Mouse (Mus musculus) CH12.LX (cell line): ENCODE results near the gene Ccdc151. TPM values are rescaled to one million over a fixed set of nuclear protein-coding genes. Genes with fewer than 3 reads are reported as not detected.

Experiments used
- DNase-seq: peaks from one replicate; pipeline ENCODE4 v3.0.0-alpha.2; 2013; ENCODE audit errors: extremely low read depth
- H3K27ac ChIP-seq: 2 replicates; pipeline ENCODE4 v1.5.1; 2012; ENCODE audit warnings: low read depth, mild to moderate bottlenecking, control low read depth, moderate library complexity; ENCODE audit not compliant: insufficient read depth
- H3K27me3 ChIP-seq: replicated peaks from 2 replicates; pipeline ENCODE3; 2012; ENCODE audit warnings: inconsistent platforms
- H3K36me3 ChIP-seq, 2 experiments: replicated peaks in 1 of 2; 2 replicates each; pipeline versions ENCODE3 to v1.6.1; 2012; ENCODE audit warnings: inconsistent platforms in 1 of 2, low read length in 1 of 2, mild to moderate bottlenecking in 1 of 2, mixed read lengths in 1 of 2, moderate library complexity in 1 of 2; ENCODE audit not compliant: control insufficient read depth in 1 of 2, insufficient read depth in 1 of 2
- H3K4me1 ChIP-seq, 2 experiments: 2 replicates each; pipeline ENCODE4 v1.6.1; 2012; ENCODE audit warnings: inconsistent platforms in 1 of 2, moderate library complexity in 1 of 2; ENCODE audit not compliant: insufficient read depth in 2 of 2, control insufficient read depth in 1 of 2
- H3K4me2 ChIP-seq: 2 replicates; pipeline ENCODE4 v1.6.1; 2012; ENCODE audit warnings: low read depth, mild to moderate bottlenecking, control low read depth; ENCODE audit not compliant: poor library complexity, insufficient read depth, severe bottlenecking
- H3K4me3 ChIP-seq, 3 experiments: fragments of 150-350 bp in 1 of 3; sonication (generic) in 1 of 3; replicated peaks in 1 of 3; 2 replicates each; pipeline versions ENCODE3 to v1.5.1; 2011 to 2012; ENCODE audit warnings: low read depth in 2 of 3, low read length in 2 of 3, mild to moderate bottlenecking in 2 of 3, moderate library complexity in 2 of 3, control low read depth in 1 of 3, improper control_type of control experiment in 1 of 3, inconsistent platforms in 1 of 3, mixed read lengths in 1 of 3; ENCODE audit not compliant: poor library complexity in 1 of 3
- H3K79me2 ChIP-seq: replicated peaks from 2 replicates; pipeline ENCODE4 v1.6.1; 2012; ENCODE audit warnings: mild to moderate bottlenecking, moderate library complexity; ENCODE audit not compliant: control insufficient read depth, poor library complexity, insufficient read depth, severe bottlenecking; ENCODE audit errors: extremely low read depth
- H3K9ac ChIP-seq: 2 replicates; pipeline ENCODE4 v1.6.1; 2012; ENCODE audit warnings: low read depth, mild to moderate bottlenecking, control low read depth, moderate library complexity; ENCODE audit not compliant: insufficient read depth
- H3K9me3 ChIP-seq: replicated peaks from 2 replicates; pipeline ENCODE3; 2012; ENCODE audit warnings: low read length, inconsistent platforms, mixed read lengths
- CHD1 ChIP-seq: IDR thresholded peaks from 2 replicates; pipeline ENCODE4 v1.6.1; 2012; ENCODE audit warnings: low read depth, low read length, improper control_type of control experiment, inconsistent platforms
- CHD2 ChIP-seq: IDR thresholded peaks from 2 replicates; pipeline ENCODE4 v1.6.1; 2011; ENCODE audit warnings: low read length, improper control_type of control experiment
- CTCF ChIP-seq, 2 experiments: IDR thresholded peaks in 1 of 2; conservative IDR thresholded peaks in 1 of 2; 2 replicates each; pipeline ENCODE4 v1.5.1; 2011 to 2012; ENCODE audit warnings: low read depth in 2 of 2, low read length in 2 of 2, improper control_type of control experiment in 1 of 2, inconsistent platforms in 1 of 2, mild to moderate bottlenecking in 1 of 2, moderate library complexity in 1 of 2
- E2F4 ChIP-seq: IDR thresholded peaks from 2 replicates; pipeline ENCODE4 v1.6.1; 2011; ENCODE audit warnings: low read depth, low read length, improper control_type of control experiment; ENCODE audit not compliant: insufficient replicate concordance
- EP300 ChIP-seq: IDR thresholded peaks from 2 replicates; pipeline ENCODE4 v1.6.1; 2011; ENCODE audit warnings: low read length, improper control_type of control experiment
- IRF4 ChIP-seq: IDR thresholded peaks from 2 replicates; pipeline ENCODE4 v1.6.1; 2014; ENCODE audit warnings: low read depth, mild to moderate bottlenecking, inconsistent platforms, low read length, improper control_type of control experiment
- JUN ChIP-seq: IDR thresholded peaks from 2 replicates; pipeline ENCODE4 v1.6.1; 2011; ENCODE audit warnings: low read depth, mild to moderate bottlenecking, low read length, improper control_type of control experiment, moderate library complexity; ENCODE audit not compliant: insufficient read depth
- MAX ChIP-seq: IDR thresholded peaks from 2 replicates; pipeline ENCODE4 v1.6.1; 2011; ENCODE audit warnings: low read length, improper control_type of control experiment
- NELFE ChIP-seq: IDR thresholded peaks from 2 replicates; pipeline ENCODE4 v1.6.1; 2011; ENCODE audit warnings: low read depth, low read length, improper control_type of control experiment
- POLR2A ChIP-seq: IDR thresholded peaks from 2 replicates; pipeline ENCODE4 v1.6.1; 2011; ENCODE audit warnings: low read depth, mild to moderate bottlenecking, improper control_type of control experiment, low read length
- RAD21 ChIP-seq: IDR thresholded peaks from 2 replicates; pipeline ENCODE4 v1.6.1; 2011; ENCODE audit warnings: low read depth, mild to moderate bottlenecking, low read length, improper control_type of control experiment, moderate library complexity
- RCOR1 ChIP-seq: conservative IDR thresholded peaks from 2 replicates; pipeline ENCODE4 v1.6.1; 2012; ENCODE audit warnings: low read depth, mild to moderate bottlenecking, inconsistent platforms, low read length, improper control_type of control experiment
- SIN3A ChIP-seq: IDR thresholded peaks from 2 replicates; pipeline ENCODE4 v1.6.1; 2012; ENCODE audit warnings: low read length, improper control_type of control experiment, inconsistent platforms
- ZKSCAN1 ChIP-seq: IDR thresholded peaks from 2 replicates; pipeline ENCODE4 v1.6.1; 2012; ENCODE audit warnings: low read depth, inconsistent platforms, low read length, improper control_type of control experiment, borderline replicate concordance
- ZMIZ1 ChIP-seq: IDR thresholded peaks from 2 replicates; pipeline ENCODE4 v1.6.1; 2012; ENCODE audit warnings: low read depth, mild to moderate bottlenecking, inconsistent platforms, low read length, improper control_type of control experiment
- ZNF384 ChIP-seq: IDR thresholded peaks from 2 replicates; pipeline ENCODE4 v1.6.1; 2012; ENCODE audit warnings: low read depth, low read length, improper control_type of control experiment, inconsistent platforms
- dilution Hi-C: fragments of 300-500 bp; cut with MboI; formaldehyde crosslinking; loops from 2 replicates; pipeline ENCODE4 v1.14.3; 2020; ENCODE audit warnings: low sequenced_read_pairs; ENCODE audit not compliant: extremely low pct_unique_long_range_greater_than_20kb, extremely low pct_ligation_motif_present
- in situ Hi-C: fragments of 300-500 bp; cut with MboI; formaldehyde crosslinking; loops from 3 replicates; pipeline ENCODE4 v1.14.3; 2019; ENCODE audit warnings: low sequenced_read_pairs, low pct_ligation_motif_present, low pct_unique_long_range_greater_than_20kb, mixed read lengths
- polyA plus RNA-seq: library from polyadenylated mRNA; unstranded; fragments of >175 nt; gene quantifications from 2 replicates; pipeline ENCODE4 v1.2.1, GENCODE M21; 2012; ENCODE audit warnings: low read depth; ENCODE audit not compliant: insufficient read length
- total RNA-seq, 2 experiments: library from RNA; depleted of rRNA; stranded (reverse); fragments of 300-350 nt in 1 of 2; fragments of >200 nt in 1 of 2; gene quantifications; 2 replicates each; pipeline ENCODE4 v1.2.3; 2012 to 2014

The Ccdc151 gene
- total and polyA plus RNA-seq, 3 experiments = 0.13 to 0.25 (median 0.16) TPM

DNA sequence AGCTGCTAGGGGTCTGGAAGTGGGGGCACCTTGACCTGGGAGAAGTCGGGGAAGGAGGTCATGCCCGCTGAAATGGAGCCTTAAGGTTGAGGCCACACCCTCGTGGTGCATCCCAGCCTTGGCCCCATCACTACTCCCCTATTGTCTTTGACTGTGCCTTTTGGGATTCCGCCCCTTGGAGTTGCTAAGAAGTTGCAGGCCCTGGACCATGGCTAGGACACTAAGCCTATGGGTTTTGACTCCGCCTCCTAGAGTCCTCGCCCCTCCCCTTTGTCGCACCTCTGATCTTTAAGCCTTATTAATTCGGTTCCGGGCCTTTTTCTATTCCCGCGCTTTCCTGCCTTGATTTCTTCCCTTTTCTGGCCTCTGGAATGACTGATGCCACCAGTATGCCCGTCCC lies 58.8 kb downstream of the Ccdc151 start:
- Histone ChIP-seq H3K9ac (no peak overlapping the region), H3K36me3 (no peaks in the 10 kb centered on the region), H3K4me1 (peaks cover 0 to 5% of the 10 kb centered on the region in 2 experiments; a peak in 1 of 4 replicates), H3K27me3 (peaks cover 59% of the 10 kb centered on the region), H3K9me3 (peaks cover 7% of the 10 kb centered on the region), H3K27ac (no peak overlapping the region), H3K4me2 (no peak overlapping the region), H3K4me3 (no peak overlapping the region), H3K79me2 (no peaks in the 10 kb centered on the region)
- dilution Hi-C loops (no loop called here), in situ Hi-C loops (no loop called here)
- no peak for TF ChIP-seq RAD21
- TF ChIP-seq RCOR1 = no peak
- TF ChIP-seq E2F4 = no peak
- no peak for DNase-seq

DNA sequence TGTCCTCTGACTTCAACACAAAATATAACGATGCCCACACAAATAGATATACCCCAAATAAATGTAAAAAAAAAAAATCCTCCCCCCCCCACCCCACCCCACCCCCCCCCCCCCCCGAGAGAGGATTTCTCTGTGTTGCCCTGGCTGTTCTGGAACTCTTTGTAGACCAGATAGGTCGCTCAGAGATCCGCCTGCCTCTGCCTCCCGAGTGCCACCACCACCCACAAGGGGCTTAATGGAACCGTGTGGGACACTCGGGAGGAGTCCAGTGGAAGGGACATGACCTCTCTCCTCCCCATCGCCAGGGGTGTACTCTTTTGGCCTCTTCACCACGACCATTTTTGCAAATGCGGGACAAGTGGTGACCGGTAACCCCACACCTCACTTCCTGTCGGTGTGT lies 59.4 kb downstream of the Ccdc151 start:
- dilution Hi-C loops = no loop called here
- in situ Hi-C loops = no loop called here
- no peak for TF ChIP-seq IRF4
- no peak for TF ChIP-seq POLR2A
- no peak for TF ChIP-seq ZMIZ1
- TF ChIP-seq ZKSCAN1 = no peak
- TF ChIP-seq EP300 = no peak
- no peak for TF ChIP-seq ZNF384
- TF ChIP-seq CHD2 = no peak
- no peak for TF ChIP-seq NELFE
- TF ChIP-seq CTCF (conservative IDR thresholded peaks at IDR 0.05 in 1 of 2, IDR thresholded peaks at IDR 0.05 in 1 of 2; ENCODE audit: low read depth in 2 of 2, low read length in 2 of 2) = no peak
- TF ChIP-seq JUN = no peak
- TF ChIP-seq CHD1 = no peak
- TF ChIP-seq MAX = no peak
- TF ChIP-seq SIN3A = no peak
- H3K4me3 ChIP-seq = no peak overlapping the region
- H3K27ac ChIP-seq = no peak overlapping the region
- no peak overlapping the region for H3K9ac ChIP-seq
- no peak overlapping the region for H3K4me2 ChIP-seq
- H3K27me3 ChIP-seq = peaks cover 58% of the 10 kb centered on the region
- H3K79me2 ChIP-seq = no peaks in the 10 kb centered on the region
- DNase-seq = no peak
- peaks cover 0 to 5% of the 10 kb centered on the region in 2 experiments; a peak in 1 of 4 replicates for H3K4me1 ChIP-seq
- H3K9me3 ChIP-seq = peaks cover 7% of the 10 kb centered on the region
- no peaks in the 10 kb centered on the region for H3K36me3 ChIP-seq

Other genes starting within 250 kb of the Ccdc151 start
Only the 20 nearest of the 22 such genes appear.
- 1.6 and 2.3 TPM in 2 replicates for gene Kank2, start 203.9 kb downstream of the Ccdc151 start, total RNA-seq (2012; rRNA removed)
- gene Kank2, start 203.9 kb downstream of the Ccdc151 start, total RNA-seq (2014; rRNA removed) = 0.09 and 0.14 TPM in 2 replicates
- gene Kank2, start 203.9 kb downstream of the Ccdc151 start, polyA plus RNA-seq = 0.60 and 0.63 TPM in 2 replicates
- not detected in 2 replicates for gene Angptl8, start 167.1 kb downstream of the Ccdc151 start, total RNA-seq (2012; rRNA removed)
- not detected in 2 replicates for gene Angptl8, start 167.1 kb downstream of the Ccdc151 start, total RNA-seq (2014; rRNA removed)
- not detected in 2 replicates for gene Angptl8, start 167.1 kb downstream of the Ccdc151 start, polyA plus RNA-seq
- gene Dock6, start 150.0 kb downstream of the Ccdc151 start, total RNA-seq (2012; rRNA removed) = 3.3 and 3.4 TPM in 2 replicates
- gene Dock6, start 150.0 kb downstream of the Ccdc151 start, total RNA-seq (2014; rRNA removed) = 0.26 and 0.79 TPM in 2 replicates
- gene Dock6, start 150.0 kb downstream of the Ccdc151 start, polyA plus RNA-seq = 3.6 TPM in 2 replicates
- gene Rab3d, start 84.4 kb downstream of the Ccdc151 start, total RNA-seq (2012; rRNA removed) = 2.0 and 3.7 TPM in 2 replicates
- 0.77 and 0.90 TPM in 2 replicates for gene Rab3d, start 84.4 kb downstream of the Ccdc151 start, total RNA-seq (2014; rRNA removed)
- gene Rab3d, start 84.4 kb downstream of the Ccdc151 start, polyA plus RNA-seq = 0.35 and 0.91 TPM in 2 replicates
- not detected in 2 replicates for gene Ccdc159, start 75.2 kb downstream of the Ccdc151 start, total RNA-seq (2012; rRNA removed)
- not detected in 2 replicates for gene Ccdc159, start 75.2 kb downstream of the Ccdc151 start, total RNA-seq (2014; rRNA removed)
- gene Ccdc159, start 75.2 kb downstream of the Ccdc151 start, polyA plus RNA-seq = not detected in 2 replicates
- gene Tmem205, start 75.1 kb downstream of the Ccdc151 start, total RNA-seq (2012; rRNA removed) = 2.4 and 2.9 TPM in 2 replicates
- gene Tmem205, start 75.1 kb downstream of the Ccdc151 start, total RNA-seq (2014; rRNA removed) = 2.4 and 2.9 TPM in 2 replicates
- gene Tmem205, start 75.1 kb downstream of the Ccdc151 start, polyA plus RNA-seq = 0.87 and 1.6 TPM in 2 replicates
- not detected in 2 replicates for gene Plppr2, start 65.6 kb downstream of the Ccdc151 start, total RNA-seq (2012; rRNA removed)
- not detected in 2 replicates for gene Plppr2, start 65.6 kb downstream of the Ccdc151 start, total RNA-seq (2014; rRNA removed)
- not detected in 2 replicates for gene Plppr2, start 65.6 kb downstream of the Ccdc151 start, polyA plus RNA-seq
- gene Swsap1, start 46.9 kb downstream of the Ccdc151 start, total RNA-seq (2012; rRNA removed) = 4.0 and 4.4 TPM in 2 replicates
- 4.1 and 4.4 TPM in 2 replicates for gene Swsap1, start 46.9 kb downstream of the Ccdc151 start, total RNA-seq (2014; rRNA removed)
- gene Swsap1, start 46.9 kb downstream of the Ccdc151 start, polyA plus RNA-seq = 2.9 and 3.1 TPM in 2 replicates
- 0.80 and 2.0 TPM in 2 replicates for gene Epor, start 39.1 kb downstream of the Ccdc151 start, total RNA-seq (2012; rRNA removed)
- not detected in 2 replicates for gene Epor, start 39.1 kb downstream of the Ccdc151 start, total RNA-seq (2014; rRNA removed)
- gene Epor, start 39.1 kb downstream of the Ccdc151 start, polyA plus RNA-seq = 0.18 and 0.20 TPM in 2 replicates
- gene Rgl3, start 13.2 kb downstream of the Ccdc151 start, total RNA-seq (2012; rRNA removed) = not detected in 2 replicates
- gene Rgl3, start 13.2 kb downstream of the Ccdc151 start, total RNA-seq (2014; rRNA removed) = not detected in 2 replicates
- gene Rgl3, start 13.2 kb downstream of the Ccdc151 start, polyA plus RNA-seq = not detected in 2 replicates
- gene Prkcsh, start 172 bp upstream of the Ccdc151 start, total RNA-seq (2012; rRNA removed) = 144 and 160 TPM in 2 replicates
- gene Prkcsh, start 172 bp upstream of the Ccdc151 start, total RNA-seq (2014; rRNA removed) = 65.5 and 72.1 TPM in 2 replicates
- gene Prkcsh, start 172 bp upstream of the Ccdc151 start, polyA plus RNA-seq = 143 and 148 TPM in 2 replicates
- gene Elavl3, start 49.4 kb upstream of the Ccdc151 start, total RNA-seq (2012; rRNA removed) = 0.04 TPM in 1 of 2 replicates, not detected in the other
- not detected in 2 replicates for gene Elavl3, start 49.4 kb upstream of the Ccdc151 start, total RNA-seq (2014; rRNA removed)
- gene Elavl3, start 49.4 kb upstream of the Ccdc151 start, polyA plus RNA-seq = 0.06 and 0.10 TPM in 2 replicates
- not detected in 2 replicates for gene Gm49318, start 68.6 kb upstream of the Ccdc151 start, total RNA-seq (2012; rRNA removed)
- gene Gm49318, start 68.6 kb upstream of the Ccdc151 start, total RNA-seq (2014; rRNA removed) = not detected in 2 replicates
- not detected in 2 replicates for gene Gm49318, start 68.6 kb upstream of the Ccdc151 start, polyA plus RNA-seq
- gene Zfp653, start 68.7 kb upstream of the Ccdc151 start, total RNA-seq (2012; rRNA removed) = 8.9 and 9.0 TPM in 2 replicates
- gene Zfp653, start 68.7 kb upstream of the Ccdc151 start, total RNA-seq (2014; rRNA removed) = 9.3 and 10.4 TPM in 2 replicates
- 10.1 and 11.4 TPM in 2 replicates for gene Zfp653, start 68.7 kb upstream of the Ccdc151 start, polyA plus RNA-seq
- 57.1 and 59.4 TPM in 2 replicates for gene Ecsit, start 82.8 kb upstream of the Ccdc151 start, total RNA-seq (2012; rRNA removed)
- 37.7 and 38.7 TPM in 2 replicates for gene Ecsit, start 82.8 kb upstream of the Ccdc151 start, total RNA-seq (2014; rRNA removed)
- gene Ecsit, start 82.8 kb upstream of the Ccdc151 start, polyA plus RNA-seq = 45.2 and 48.5 TPM in 2 replicates
- not detected in 2 replicates for gene Cnn1, start 96.6 kb upstream of the Ccdc151 start, total RNA-seq (2012; rRNA removed)
- not detected in 2 replicates for gene Cnn1, start 96.6 kb upstream of the Ccdc151 start, total RNA-seq (2014; rRNA removed)
- not detected in 2 replicates for gene Cnn1, start 96.6 kb upstream of the Ccdc151 start, polyA plus RNA-seq
- 111 and 148 TPM in 2 replicates for gene Elof1, start 114.5 kb upstream of the Ccdc151 start, total RNA-seq (2012; rRNA removed)
- 120 and 142 TPM in 2 replicates for gene Elof1, start 114.5 kb upstream of the Ccdc151 start, total RNA-seq (2014; rRNA removed)
- 96.9 and 107 TPM in 2 replicates for gene Elof1, start 114.5 kb upstream of the Ccdc151 start, polyA plus RNA-seq
- gene Acp5, start 133.1 kb upstream of the Ccdc151 start, total RNA-seq (2012; rRNA removed) = 0.29 and 0.34 TPM in 2 replicates
- not detected in 2 replicates for gene Acp5, start 133.1 kb upstream of the Ccdc151 start, total RNA-seq (2014; rRNA removed)
- gene Acp5, start 133.1 kb upstream of the Ccdc151 start, polyA plus RNA-seq = 0.30 TPM in 1 of 2 replicates, not detected in the other
- 22.4 and 24.9 TPM in 2 replicates for gene Pigyl, start 154.2 kb upstream of the Ccdc151 start, total RNA-seq (2012; rRNA removed)
- gene Pigyl, start 154.2 kb upstream of the Ccdc151 start, total RNA-seq (2014; rRNA removed) = 4.3 and 5.0 TPM in 2 replicates
- 17.7 and 22.8 TPM in 2 replicates for gene Pigyl, start 154.2 kb upstream of the Ccdc151 start, polyA plus RNA-seq
- not detected in 2 replicates for gene Zfp872, start 185.5 kb upstream of the Ccdc151 start, total RNA-seq (2012; rRNA removed)
- not detected in 2 replicates for gene Zfp872, start 185.5 kb upstream of the Ccdc151 start, total RNA-seq (2014; rRNA removed)
- gene Zfp872, start 185.5 kb upstream of the Ccdc151 start, polyA plus RNA-seq = not detected in 2 replicates